Mouse (Mus musculus): ENCODE data around the gene Ahnak2. TPM values are rescaled to one million over a fixed set of nuclear protein-coding genes. Genes with fewer than 3 reads are reported as not detected.

The Ahnak2 gene
- polyA plus RNA-seq, 1 experiment = 24.4 TPM

GRCm38 (mm10) chr12:112755900-112756299 lies 46.6 kb downstream of the Ahnak2 start:
- H3K4me2 ChIP-seq (ENCODE audit: low read depth) = no peak overlapping the region
- H3K27me3 ChIP-seq (ENCODE audit: control insufficient read depth, insufficient read depth, insufficient read length) = no peaks in the 10 kb centered on the region
- H3K4me3 ChIP-seq = no peak overlapping the region
- no peaks in the 10 kb centered on the region for H3K36me3 ChIP-seq (ENCODE audit: control insufficient read depth, insufficient read depth)
- H3K79me2 ChIP-seq (ENCODE audit: control insufficient read depth, insufficient read depth) = no peaks in the 10 kb centered on the region
- TF ChIP-seq REST (IDR thresholded peaks at IDR 0.05; ENCODE audit: insufficient read depth, insufficient read length) (no peak), CEBPB (IDR thresholded peaks at IDR 0.05; ENCODE audit: insufficient read depth, poor library complexity, severe bottlenecking) (no peak), TCF12 (IDR thresholded peaks at IDR 0.05; ENCODE audit: insufficient read depth, poor library complexity, severe bottlenecking) (no peak), POLR2A (IDR thresholded peaks at IDR 0.05; ENCODE audit: insufficient read length, low read depth) (no peak), USF1 (IDR thresholded peaks at IDR 0.05; ENCODE audit: low read depth) (no peak), MYOD1 (IDR thresholded peaks at IDR 0.05; ENCODE audit: control insufficient read depth in 1 of 3, insufficient read length in 2 of 3, low read depth in 2 of 3) (no peak), MYOG (IDR thresholded peaks at IDR 0.05; ENCODE audit: control insufficient read depth in 1 of 3, insufficient read depth in 1 of 3, insufficient read length in 2 of 3, low read depth in 2 of 3) (no peak), MAX (IDR thresholded peaks at IDR 0.05; ENCODE audit: low read depth) (no peak), POLR2AphosphoS2 (IDR thresholded peaks at IDR 0.05; ENCODE audit: insufficient read length, low read depth) (no peak), TCF3 (IDR thresholded peaks at IDR 0.05; ENCODE audit: insufficient read length, low read depth) (no peak), E2F4 (IDR thresholded peaks at IDR 0.05; ENCODE audit: insufficient read depth) (no peak), SRF (IDR thresholded peaks at IDR 0.05; ENCODE audit: control insufficient read depth, insufficient read length, low read depth) (no peak)
- H3ac ChIP-seq (ENCODE audit: control insufficient read depth, insufficient read length) = no peak overlapping the region

GRCm38 (mm10) chr12:112752399-112752798 lies 50.1 kb downstream of the Ahnak2 start:
- no peak for TF ChIP-seq MAX (IDR thresholded peaks at IDR 0.05; ENCODE audit: low read depth)
- TF ChIP-seq MYOG (IDR thresholded peaks at IDR 0.05; ENCODE audit: control insufficient read depth in 1 of 3, insufficient read depth in 1 of 3, insufficient read length in 2 of 3, low read depth in 2 of 3) = no peak
- no peak for TF ChIP-seq POLR2A (IDR thresholded peaks at IDR 0.05; ENCODE audit: insufficient read length, low read depth)
- no peak for TF ChIP-seq POLR2AphosphoS2 (IDR thresholded peaks at IDR 0.05; ENCODE audit: insufficient read length, low read depth)
- Histone ChIP-seq H3ac (ENCODE audit: control insufficient read depth, insufficient read length) (no peak overlapping the region), H3K4me3 (no peak overlapping the region)

DNA sequence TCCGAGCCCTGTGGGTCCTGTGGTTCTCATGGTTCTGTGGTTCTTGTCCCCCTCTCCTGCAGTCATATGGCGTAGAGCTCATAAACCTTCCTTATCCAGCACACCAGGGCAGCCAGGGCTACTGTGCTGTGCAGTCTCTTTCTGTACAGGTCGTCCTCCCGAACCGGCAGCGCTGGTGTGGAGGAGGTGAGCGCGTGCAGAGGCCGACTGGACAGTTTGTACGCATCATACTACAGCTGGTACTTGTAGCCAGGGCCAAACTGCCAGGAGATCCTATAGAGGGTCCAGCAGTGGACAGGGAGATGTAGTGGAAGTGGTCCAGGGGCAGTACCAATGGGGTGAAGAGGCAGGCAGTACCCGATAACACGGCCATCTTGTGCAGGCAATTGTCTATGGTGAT lies 51.5 kb downstream of the Ahnak2 start:
- no peaks in the 10 kb centered on the region for H3K36me3 ChIP-seq (ENCODE audit: control insufficient read depth, insufficient read depth)
- TF ChIP-seq TCF3 (IDR thresholded peaks at IDR 0.05; ENCODE audit: insufficient read length, low read depth) (no peak), MYOD1 (IDR thresholded peaks at IDR 0.05; ENCODE audit: control insufficient read depth in 1 of 3, insufficient read length in 2 of 3, low read depth in 2 of 3) (no peak), MYOG (IDR thresholded peaks at IDR 0.05; ENCODE audit: control insufficient read depth in 1 of 3, insufficient read depth in 1 of 3, insufficient read length in 2 of 3, low read depth in 2 of 3) (no peak), SRF (IDR thresholded peaks at IDR 0.05; ENCODE audit: control insufficient read depth, insufficient read length, low read depth) (no peak), CEBPB (IDR thresholded peaks at IDR 0.05; ENCODE audit: insufficient read depth, poor library complexity, severe bottlenecking) (no peak), E2F4 (IDR thresholded peaks at IDR 0.05; ENCODE audit: insufficient read depth) (no peak), POLR2AphosphoS2 (IDR thresholded peaks at IDR 0.05; ENCODE audit: insufficient read length, low read depth) (no peak), REST (IDR thresholded peaks at IDR 0.05; ENCODE audit: insufficient read depth, insufficient read length) (no peak), USF1 (IDR thresholded peaks at IDR 0.05; ENCODE audit: low read depth) (no peak), POLR2A (IDR thresholded peaks at IDR 0.05; ENCODE audit: insufficient read length, low read depth) (no peak), TCF12 (IDR thresholded peaks at IDR 0.05; ENCODE audit: insufficient read depth, poor library complexity, severe bottlenecking) (no peak)

More at GRCm38 (mm10) chr12:112752399-112752798, 50.1 kb downstream of the Ahnak2 start:
- H3K36me3 ChIP-seq (ENCODE audit: control insufficient read depth, insufficient read depth) = no peaks in the 10 kb centered on the region
- no peaks in the 10 kb centered on the region for H3K79me2 ChIP-seq (ENCODE audit: control insufficient read depth, insufficient read depth)
- no peak overlapping the region for H3K4me2 ChIP-seq (ENCODE audit: low read depth)
- no peaks in the 10 kb centered on the region for H3K27me3 ChIP-seq (ENCODE audit: control insufficient read depth, insufficient read depth, insufficient read length)

DNA sequence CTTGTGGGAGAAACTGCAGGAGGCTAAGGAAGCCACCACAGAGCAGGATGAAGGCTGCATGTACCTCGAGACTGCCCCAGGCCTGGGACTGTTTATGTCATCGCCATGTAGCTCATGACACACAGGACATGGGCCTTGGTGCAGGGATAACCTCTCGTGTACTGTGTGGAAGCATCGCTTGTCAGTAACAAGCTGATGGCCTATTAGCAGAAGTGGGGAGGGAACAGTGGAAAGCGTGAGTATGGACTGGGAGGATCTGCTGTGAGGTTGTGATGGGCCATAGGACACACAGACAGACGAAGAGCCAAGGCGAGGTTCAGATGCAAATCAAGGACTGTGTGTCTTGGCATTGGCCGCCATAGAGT lies 54.9 kb downstream of the Ahnak2 start:
- no peaks in the 10 kb centered on the region for H3K36me3 ChIP-seq (ENCODE audit: control insufficient read depth, insufficient read depth)
- TF ChIP-seq SRF (IDR thresholded peaks at IDR 0.05; ENCODE audit: control insufficient read depth, insufficient read length, low read depth) (no peak), MYOG (IDR thresholded peaks at IDR 0.05; ENCODE audit: control insufficient read depth in 1 of 3, insufficient read depth in 1 of 3, insufficient read length in 2 of 3, low read depth in 2 of 3) (no peak), CEBPB (IDR thresholded peaks at IDR 0.05; ENCODE audit: insufficient read depth, poor library complexity, severe bottlenecking) (no peak), TCF3 (IDR thresholded peaks at IDR 0.05; ENCODE audit: insufficient read length, low read depth) (no peak), TCF12 (IDR thresholded peaks at IDR 0.05; ENCODE audit: insufficient read depth, poor library complexity, severe bottlenecking) (no peak), USF1 (IDR thresholded peaks at IDR 0.05; ENCODE audit: low read depth) (no peak), MAX (IDR thresholded peaks at IDR 0.05; ENCODE audit: low read depth) (no peak), MYOD1 (IDR thresholded peaks at IDR 0.05; ENCODE audit: control insufficient read depth in 1 of 3, insufficient read length in 2 of 3, low read depth in 2 of 3) (no peak), POLR2A (IDR thresholded peaks at IDR 0.05; ENCODE audit: insufficient read length, low read depth) (no peak), POLR2AphosphoS2 (IDR thresholded peaks at IDR 0.05; ENCODE audit: insufficient read length, low read depth) (no peak), REST (IDR thresholded peaks at IDR 0.05; ENCODE audit: insufficient read depth, insufficient read length) (no peak), E2F4 (IDR thresholded peaks at IDR 0.05; ENCODE audit: insufficient read depth) (no peak)
- H3K4me3 ChIP-seq = no peak overlapping the region
- H3ac ChIP-seq (ENCODE audit: control insufficient read depth, insufficient read length) = no peak overlapping the region
- H3K27me3 ChIP-seq (ENCODE audit: control insufficient read depth, insufficient read depth, insufficient read length) = no peaks in the 10 kb centered on the region
- H3K4me2 ChIP-seq (ENCODE audit: low read depth) = no peak overlapping the region
- H3K79me2 ChIP-seq (ENCODE audit: control insufficient read depth, insufficient read depth) = no peaks in the 10 kb centered on the region

More for the DNA sequence above, 51.5 kb downstream of the Ahnak2 start:
- no peaks in the 10 kb centered on the region for H3K79me2 ChIP-seq (ENCODE audit: control insufficient read depth, insufficient read depth)
- no peak overlapping the region for H3ac ChIP-seq (ENCODE audit: control insufficient read depth, insufficient read length)
- H3K4me3 ChIP-seq = no peak overlapping the region
- H3K27me3 ChIP-seq (ENCODE audit: control insufficient read depth, insufficient read depth, insufficient read length) = no peaks in the 10 kb centered on the region
- no peak overlapping the region for H3K4me2 ChIP-seq (ENCODE audit: low read depth)
